Mouse (Mus musculus) forebrain, postnatal 0 days (tissue): ENCODE data around the gene Cdk1. TPM values are rescaled to one million over a fixed set of nuclear protein-coding genes. Genes with fewer than 3 reads are reported as not detected.

Experiments
- ATAC-seq: fragments of 200-750 bp; cut with Nextera tagmentation; 2 replicates; pipeline ENCODE4 v1.8.0; 2017; ENCODE audit warnings: mild to moderate bottlenecking, moderate library complexity
- DNase-seq: peaks from one replicate; pipeline ENCODE4 v3.0.0-alpha.2; 2015
- H3K27ac ChIP-seq: fragments of 300-500 bp; sonication (generic); 2 replicates; pipeline ENCODE4 v1.5.1; 2014; ENCODE audit warnings: low read depth, mild to moderate bottlenecking, antibody characterized with exemption, low read length, moderate library complexity, mixed read lengths
- H3K27me3 ChIP-seq: fragments of 300-500 bp; sonication (generic); 2 replicates; pipeline ENCODE4 v1.6.1; 2014; ENCODE audit warnings: mild to moderate bottlenecking, low read length, mixed read lengths; ENCODE audit not compliant: insufficient read depth
- H3K36me3 ChIP-seq: fragments of 300-500 bp; sonication (generic); 2 replicates; pipeline ENCODE4 v1.6.1; 2014; ENCODE audit warnings: mild to moderate bottlenecking, moderate library complexity; ENCODE audit not compliant: insufficient read depth
- H3K4me1 ChIP-seq: fragments of 300-500 bp; sonication (generic); 2 replicates; pipeline ENCODE4 v1.6.1; 2014; ENCODE audit warnings: antibody characterized with exemption; ENCODE audit not compliant: insufficient read depth
- H3K4me2 ChIP-seq: fragments of 300-500 bp; sonication (generic); 2 replicates; pipeline ENCODE4 v1.6.1; 2014; ENCODE audit warnings: low read depth, mild to moderate bottlenecking, moderate library complexity
- H3K4me3 ChIP-seq: fragments of 300-500 bp; sonication (generic); 2 replicates; pipeline ENCODE4 v1.5.1; 2014; ENCODE audit warnings: low read depth, low read length, mixed read lengths
- H3K9ac ChIP-seq: fragments of 300-500 bp; sonication (generic); 2 replicates; pipeline ENCODE4 v1.6.1; 2014; ENCODE audit warnings: mild to moderate bottlenecking
- H3K9me3 ChIP-seq: fragments of 300-500 bp; sonication (generic); 2 replicates; pipeline ENCODE4 v1.6.1; 2016; ENCODE audit warnings: low read length
- CTCF ChIP-seq: sonication (generic); IDR thresholded peaks from 2 replicates; pipeline ENCODE4 v1.5.1; 2016; ENCODE audit warnings: antibody characterized with exemption, control low read depth, low read depth
- WGBS: fragments of 180-500 bp; shearing (Covaris S2); extraction: QIAGEN DNeasy Blood & Tissue Kit; methylation state at CpG from one replicate; pipeline ENCODE4 v1.1.7; 2014; 5-methylcytosine and 5-hydroxymethylcytosine counted together
- polyA plus RNA-seq: library from polyadenylated mRNA; unstranded; fragments of >200 nt; fragmentation: Nextera tagmentation; extraction: Ambion mirVana; gene quantifications from 2 replicates; pipeline ENCODE4 v1.2.1, GENCODE M21; 2015
- total RNA-seq: library from RNA; depleted of rRNA; stranded (reverse); fragments of >200 nt; gene quantifications from 2 replicates; pipeline ENCODE4 v1.2.3, GENCODE M21; 2014; rRNA removed

The Cdk1 gene
- total RNA-seq (44.1 and 51.3 TPM in 2 replicates), polyA plus RNA-seq (47.7 and 55.3 TPM in 2 replicates)

- H3K4me1 ChIP-seq: no peaks in the 10 kb centered on the region
- no peak for TF ChIP-seq CTCF
- H3K27me3 ChIP-seq: no peaks in the 10 kb centered on the region
- H3K9me3 ChIP-seq: no peaks in the 10 kb centered on the region
- H3K4me3 ChIP-seq: peak within 1 kb of the TSS; percentile 50
- WGBS: 2% methylated on average over 51 of the region's 51 CpGs
- no peaks in the 10 kb centered on the region for H3K36me3 ChIP-seq
- ATAC-seq (peak; percentile 99), DNase-seq (peak; percentile 97)
- H3K9ac ChIP-seq: peak within 1 kb of the TSS; percentile 43
- peak within 1 kb of the TSS; percentile 96 for H3K4me2 ChIP-seq
- no peak within 1 kb of the TSS for H3K27ac ChIP-seq
These were observed at the start of gene Cdk1 for GRCm38 (mm10) chr10:69352212-69353085. TSS of gene Cdk1 (minus strand) at chr10:69352938.

GRCm38 (mm10) chr10:69399814-69400385, 47.2 kb upstream of the Cdk1 start:
- 4% methylated on average over 17 of the region's 17 CpGs for WGBS
- Histone ChIP-seq H3K36me3 (no peaks in the 10 kb centered on the region), H3K27me3 (peaks cover 25% of the 10 kb centered on the region), H3K4me1 (peaks cover 11% of the 10 kb centered on the region; the same call in 1 of the 2 replicates), H3K9me3 (no peaks in the 10 kb centered on the region), H3K27ac (no peak overlapping the region), H3K4me3 (peak overlapping the region; percentile 52), H3K4me2 (peak overlapping the region; percentile 100), H3K9ac (no peak overlapping the region)
- no peak for TF ChIP-seq CTCF
- no peak; the same call in 1 of the 2 replicates for ATAC-seq
- DNase-seq: peak; percentile 20

GRCm38 (mm10) chr10:69398763-69399590, 46.2 kb upstream of the Cdk1 start, which contains the start of gene Ank3:
TSS of gene Ank3 (plus strand) at chr10:69398773.
- Histone ChIP-seq H3K4me1 (peaks cover 11% of the 10 kb centered on the region; the same call in 1 of the 2 replicates), H3K9ac (peak within 1 kb of the TSS; percentile 44), H3K27me3 (peaks cover 25% of the 10 kb centered on the region), H3K36me3 (no peaks in the 10 kb centered on the region), H3K27ac (no peak within 1 kb of the TSS), H3K9me3 (no peaks in the 10 kb centered on the region), H3K4me2 (peak within 1 kb of the TSS; percentile 100), H3K4me3 (peak within 1 kb of the TSS; percentile 52)
- ATAC-seq: no peak
- 3% methylated on average over 67 of the region's 77 CpGs for WGBS
- DNase-seq: peak; percentile 35
- TF ChIP-seq CTCF: no peak

- Histone ChIP-seq H3K27me3 (peaks cover 25% of the 10 kb centered on the region), H3K4me2 (peak overlapping the region; percentile 100), H3K9me3 (no peaks in the 10 kb centered on the region), H3K9ac (peak overlapping the region; percentile 44; the same call in 1 of the 2 replicates), H3K4me3 (peak overlapping the region; percentile 52), H3K27ac (no peak overlapping the region), H3K4me1 (peaks cover 11% of the 10 kb centered on the region; the same call in 1 of the 2 replicates), H3K36me3 (no peaks in the 10 kb centered on the region)
- DNase-seq (peak; percentile 28), ATAC-seq (peak; percentile 40; the same call in 1 of the 2 replicates)
- no peak for TF ChIP-seq CTCF
- 2% methylated on average over 26 of the region's 26 CpGs for WGBS
These were observed 45.5 kb upstream of the Cdk1 start for GRCm38 (mm10) chr10:69398197-69398762.

GRCm38 (mm10) chr10:69389511-69389910, 36.8 kb upstream of the Cdk1 start:
- Histone ChIP-seq H3K27me3 (no peaks in the 10 kb centered on the region), H3K4me2 (no peak overlapping the region), H3K9me3 (no peaks in the 10 kb centered on the region), H3K4me1 (no peaks in the 10 kb centered on the region), H3K4me3 (no peak overlapping the region), H3K9ac (no peak overlapping the region), H3K36me3 (no peaks in the 10 kb centered on the region), H3K27ac (no peak overlapping the region)
- ATAC-seq (no peak), DNase-seq (no peak)
- 91% methylated on average over 4 of the region's 4 CpGs for WGBS
- no peak for TF ChIP-seq CTCF

GRCm38 (mm10) chr10:69386767-69387166, 34.0 kb upstream of the Cdk1 start:
- H3K4me3 ChIP-seq: no peak overlapping the region
- WGBS: 90% methylated on average over 8 of the region's 8 CpGs
- no peaks in the 10 kb centered on the region for H3K4me1 ChIP-seq
- no peaks in the 10 kb centered on the region for H3K27me3 ChIP-seq
- DNase-seq (no peak), ATAC-seq (no peak)
- no peak overlapping the region for H3K9ac ChIP-seq
- H3K27ac ChIP-seq: no peak overlapping the region
- H3K4me2 ChIP-seq: no peak overlapping the region
- H3K9me3 ChIP-seq: no peaks in the 10 kb centered on the region
- no peak for TF ChIP-seq CTCF
- H3K36me3 ChIP-seq: no peaks in the 10 kb centered on the region
